Mouse (Mus musculus) CD4-positive helper T cell, adult 2 months (primary cell): ENCODE results near the gene Matn4.

ENCODE experiments used
- DNase-seq: peaks from one replicate; pipeline ENCODE4 v3.0.0-alpha.2; 2012; ENCODE audit warnings: low read depth, missing footprints, low spot score

The Matn4 gene

DNA sequence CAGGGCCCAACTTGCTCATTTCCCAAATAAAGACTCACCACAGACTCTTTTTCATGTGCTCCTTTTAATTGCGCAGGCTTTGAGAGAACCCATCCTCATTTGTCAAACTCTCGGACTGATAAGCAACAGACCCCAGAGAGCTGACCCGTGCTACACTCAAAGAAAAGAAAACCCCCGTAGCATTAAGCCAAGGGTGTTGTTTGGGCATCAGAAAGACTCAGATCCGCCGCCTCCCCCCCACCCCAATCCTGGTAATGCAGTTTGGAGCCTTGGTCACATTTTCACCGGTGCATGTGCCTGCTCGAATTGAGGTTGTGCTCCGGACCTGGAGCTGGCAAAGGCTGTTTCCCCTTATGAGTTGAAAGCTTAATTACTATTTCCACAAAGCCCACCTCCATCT lies at the start of gene Matn4:
Gene Matn4, minus strand, starts transcription at position 101 of the 400 bp plus-strand sequence.
- no peak for DNase-seq

DNA sequence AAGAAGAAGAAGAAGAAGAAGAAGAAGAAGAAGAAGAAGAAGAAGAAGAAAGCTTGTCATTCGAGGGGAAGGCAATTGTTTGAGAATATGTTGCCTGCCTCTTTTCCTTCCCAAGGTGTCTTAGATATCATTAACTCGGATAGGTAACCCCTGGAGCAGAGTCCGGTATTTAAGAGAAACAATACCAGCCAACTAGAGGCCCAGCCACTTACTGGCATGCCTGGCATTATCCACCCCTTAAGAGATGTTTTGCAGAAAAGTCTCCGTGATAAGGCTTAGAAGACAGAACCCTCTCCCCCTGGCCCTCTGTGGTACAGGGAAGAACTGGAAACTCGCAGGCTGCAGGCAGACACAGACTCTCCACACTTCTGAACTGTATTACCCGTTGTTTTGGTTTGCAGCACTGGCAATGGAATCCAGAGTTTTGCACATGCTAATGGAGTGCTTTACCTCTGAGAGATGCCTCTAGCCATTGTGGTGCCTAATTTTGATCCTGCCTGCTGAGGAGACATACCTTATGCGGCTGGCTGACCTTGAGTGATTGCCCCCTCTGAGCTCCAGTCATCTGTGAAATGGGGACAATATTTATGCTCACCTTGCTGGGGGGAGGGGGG lies 49.0 kb upstream of the Matn4 start:
- DNase-seq = no peak

DNA sequence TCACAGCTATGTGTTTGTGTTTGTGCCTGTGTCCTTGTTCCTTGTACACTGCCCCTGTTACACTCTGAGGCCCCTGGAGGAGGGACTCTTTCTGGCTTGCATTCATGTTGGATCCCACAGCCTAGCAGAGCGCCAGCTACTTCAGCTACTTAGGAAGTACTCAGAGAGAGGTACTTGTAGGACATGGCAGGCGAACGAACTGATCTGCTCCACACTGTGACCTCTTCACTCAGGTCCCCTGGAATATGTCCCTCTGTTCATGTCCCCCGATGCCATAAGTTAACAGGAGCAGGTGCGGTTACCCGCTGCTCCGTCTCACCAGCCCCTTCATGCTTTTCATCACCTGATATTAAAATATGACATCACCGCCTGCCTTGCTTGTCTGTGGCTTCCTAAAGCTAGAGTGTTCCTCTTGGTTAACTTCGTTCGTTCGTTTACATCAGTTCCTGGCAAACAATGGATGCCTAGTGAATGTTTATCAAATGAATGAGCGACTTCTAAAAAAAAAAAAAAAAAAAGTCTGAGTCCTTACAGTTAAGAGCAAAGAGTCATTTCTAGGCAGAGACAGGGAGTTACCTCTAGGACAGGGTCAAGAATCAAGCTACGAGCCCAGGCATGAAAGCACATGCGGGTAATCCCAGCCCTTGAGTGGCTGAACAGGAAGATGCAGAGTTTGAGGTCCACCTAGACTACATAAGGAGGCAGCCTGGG lies 48.2 kb upstream of the Matn4 start:
- no peak for DNase-seq

DNA sequence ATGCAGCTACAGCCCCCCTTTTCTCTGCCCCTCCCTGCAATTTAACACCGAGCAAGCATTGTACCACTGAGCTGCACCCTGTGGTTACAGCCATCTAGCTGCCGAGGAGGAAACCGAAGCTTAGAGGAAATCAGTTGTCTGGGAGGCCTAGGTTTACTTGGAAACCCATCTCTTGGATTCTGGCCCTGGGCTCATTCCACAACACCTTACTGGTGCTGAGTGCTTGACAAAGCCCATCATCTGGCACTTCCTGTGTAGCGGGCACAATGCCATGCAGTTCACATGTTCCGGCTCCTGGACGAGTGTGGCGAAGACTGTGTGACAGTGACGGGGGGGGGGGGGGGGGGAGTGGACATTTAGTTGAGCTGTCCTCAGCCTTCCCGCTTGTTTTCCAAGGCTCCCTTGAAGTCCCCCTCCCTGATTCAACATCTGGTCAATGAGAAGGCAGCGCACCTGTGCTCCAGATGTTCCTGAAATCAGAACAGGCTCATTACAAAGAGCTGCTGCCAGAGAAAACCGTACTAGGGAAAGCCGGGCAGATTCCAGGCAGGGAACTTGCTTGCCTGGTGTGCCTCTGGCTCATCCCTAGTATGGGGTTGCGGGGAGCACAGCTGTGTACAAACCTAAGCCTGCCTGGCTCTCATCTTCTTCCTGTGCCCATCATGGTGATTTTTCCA lies 47.2 kb upstream of the Matn4 start:
- DNase-seq = no peak

DNA sequence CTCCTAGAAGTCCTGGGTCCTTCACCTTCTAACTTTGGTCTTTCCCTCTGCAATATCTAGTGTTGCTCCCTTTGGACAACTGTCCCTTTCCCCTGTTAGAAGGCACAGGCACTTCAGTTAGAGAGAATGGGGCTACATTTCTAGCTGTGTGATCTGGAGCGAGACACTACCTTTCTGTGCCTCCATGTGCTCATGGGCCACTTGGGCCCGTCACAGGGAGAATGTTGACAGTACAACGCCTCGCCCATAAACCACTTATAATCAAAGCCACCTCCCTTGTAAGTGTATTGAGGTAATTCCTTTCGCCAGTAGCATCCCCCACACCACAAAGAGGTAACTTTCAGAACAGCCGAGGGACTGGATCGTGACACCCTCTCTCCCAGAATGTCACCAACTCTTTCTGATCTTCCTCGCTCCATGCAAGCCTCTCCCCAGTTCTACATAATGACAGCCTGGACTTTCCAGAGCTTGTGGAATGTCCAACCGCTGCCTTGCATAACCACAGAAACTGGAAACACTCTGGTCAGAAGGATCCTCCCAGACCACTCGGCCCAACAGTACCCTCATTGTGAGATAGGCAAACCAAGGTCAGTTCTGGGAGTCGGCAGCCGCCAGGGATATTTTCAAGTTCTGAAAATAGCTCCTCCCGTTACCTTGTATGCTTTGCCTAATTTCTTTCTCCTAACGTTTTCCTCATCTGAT lies 44.5 kb upstream of the Matn4 start:
- no peak for DNase-seq

DNA sequence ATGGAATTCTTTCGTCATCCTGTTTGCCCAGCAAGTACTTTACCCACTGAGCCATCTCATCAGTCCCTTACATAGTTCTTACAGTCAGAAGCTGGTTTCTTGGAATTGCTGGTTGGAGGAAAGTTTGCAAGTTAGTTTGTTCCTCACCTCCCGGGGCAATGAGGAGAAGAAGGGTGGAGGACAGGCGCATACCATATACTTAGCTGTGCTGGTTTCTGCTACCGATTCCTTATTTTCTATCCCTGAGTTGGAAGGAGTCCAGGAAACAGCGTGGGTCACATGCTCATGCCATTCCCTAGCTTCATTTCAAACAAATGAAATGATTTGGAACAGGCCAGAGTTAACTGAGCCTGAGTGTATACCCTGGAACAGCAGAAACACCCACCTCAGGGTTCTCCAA lies 44.0 kb upstream of the Matn4 start:
- DNase-seq = no peak

DNA sequence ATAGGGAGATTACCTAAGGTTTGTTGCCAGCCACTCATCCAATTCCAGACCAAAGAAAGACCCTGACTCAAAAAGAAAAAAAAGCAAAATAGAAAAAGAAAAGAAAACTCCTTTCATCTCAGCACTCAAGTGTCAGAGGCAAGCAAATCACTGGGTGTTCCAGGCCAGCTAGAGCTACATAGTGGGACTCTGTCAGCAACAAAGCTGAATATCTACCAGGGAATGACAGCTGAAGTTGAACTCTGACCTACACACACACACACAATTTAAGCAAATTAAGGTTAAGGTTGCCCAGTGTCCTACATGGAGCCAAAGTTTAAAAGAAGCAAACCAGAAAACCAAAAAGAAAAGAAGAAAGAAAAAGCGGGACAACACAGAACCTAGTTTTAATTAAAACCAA lies 43.2 kb upstream of the Matn4 start:
- DNase-seq = no peak

DNA sequence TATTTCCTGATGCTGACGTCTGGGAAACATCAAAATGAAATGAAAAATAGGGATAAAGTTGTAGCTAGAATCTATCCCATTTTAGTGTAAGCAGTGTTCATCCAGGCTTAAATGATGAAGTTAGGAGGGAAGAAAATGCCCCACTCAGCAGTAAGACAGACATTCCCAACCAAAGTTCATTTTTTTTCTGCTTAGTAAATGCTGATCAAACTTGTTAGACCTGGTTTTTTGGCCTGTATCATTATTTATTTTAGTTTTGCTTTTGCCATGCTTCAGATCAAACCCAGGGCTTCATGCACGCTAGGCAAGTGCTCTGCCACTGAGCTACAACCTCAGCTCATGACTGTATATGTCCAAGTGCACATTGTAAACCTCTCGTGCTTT lies 41.1 kb upstream of the Matn4 start:
- no peak for DNase-seq

DNA sequence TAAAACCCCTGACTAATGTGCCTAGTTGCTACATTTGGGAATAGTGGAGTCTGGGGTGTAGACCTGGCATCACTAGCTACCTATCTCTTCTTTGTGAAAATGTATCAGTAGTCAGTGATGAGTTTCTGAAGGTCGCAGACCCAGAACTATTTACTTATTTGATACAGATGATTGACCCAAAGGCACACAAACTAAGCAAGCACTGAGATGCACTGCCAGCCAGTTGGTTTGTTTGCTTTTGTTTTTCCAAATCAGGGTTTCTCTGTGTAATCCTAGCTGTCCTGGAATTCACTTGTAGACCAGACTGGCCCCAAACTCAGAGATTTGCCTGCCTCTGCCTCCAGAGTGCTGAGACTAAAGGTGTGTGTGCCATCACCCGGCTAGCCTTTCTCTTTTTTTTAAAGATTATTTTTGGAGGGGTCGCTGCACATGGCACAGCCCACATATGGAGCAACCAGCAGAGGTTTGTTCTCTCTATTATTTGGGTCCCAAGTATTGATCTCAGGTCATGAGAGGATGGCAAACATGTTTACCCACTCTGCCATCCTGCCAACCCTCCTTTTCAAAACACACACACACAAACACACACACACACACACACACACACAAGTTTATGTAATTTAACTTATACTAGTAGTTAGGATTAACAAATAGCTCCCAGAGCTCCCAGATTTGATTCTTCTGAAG lies 40.6 kb upstream of the Matn4 start:
- DNase-seq = no peak

DNA sequence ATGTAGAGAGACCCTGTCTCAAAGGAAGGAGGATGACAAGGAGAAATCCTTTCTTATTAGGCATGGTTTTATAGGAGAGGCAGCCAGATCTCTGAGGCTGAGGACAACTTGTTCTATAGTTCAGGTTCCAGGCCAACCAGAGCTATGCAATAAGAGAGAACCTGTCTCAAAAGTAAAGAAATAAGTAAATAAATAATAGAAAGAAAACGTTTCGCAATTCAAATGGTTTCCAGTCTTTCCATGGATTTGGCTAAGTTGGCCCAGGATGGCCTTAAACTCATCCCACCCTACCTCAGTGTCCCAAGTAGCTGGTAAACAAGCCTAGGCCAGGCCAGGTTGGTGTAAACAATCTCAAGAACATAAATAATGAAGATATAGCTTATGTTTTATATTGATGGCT lies 39.7 kb upstream of the Matn4 start:
- no peak for DNase-seq

DNA sequence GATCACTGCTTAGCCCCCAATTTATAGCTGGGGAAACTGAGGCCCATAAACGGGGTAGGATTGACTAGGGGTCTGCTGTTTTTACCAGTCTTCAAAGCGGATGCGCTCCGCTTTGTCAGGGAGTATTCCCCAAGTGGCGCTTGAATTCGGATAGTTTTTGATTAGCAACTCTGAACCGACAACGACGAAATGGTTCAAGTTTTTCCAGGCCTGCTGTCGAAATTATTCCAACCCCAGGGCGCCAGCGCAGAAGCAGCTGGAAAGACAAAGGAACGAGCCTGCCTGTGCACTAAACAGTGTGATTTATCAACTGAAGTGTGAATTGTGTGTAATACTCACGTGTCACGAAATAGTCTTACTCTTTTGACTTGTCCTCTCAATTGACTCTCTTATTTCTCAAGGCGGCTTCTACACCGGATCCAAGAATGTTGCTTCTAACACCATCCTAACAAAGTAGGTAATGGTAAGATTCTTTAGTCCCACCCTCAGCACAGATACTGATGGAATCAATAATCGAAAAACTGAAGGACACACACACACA lies 38.6 kb upstream of the Matn4 start, which contains the start of gene Sdc4:
Gene Sdc4, minus strand, starts transcription at position 428 of the 541 bp plus-strand sequence.
- DNase-seq = no peak

DNA sequence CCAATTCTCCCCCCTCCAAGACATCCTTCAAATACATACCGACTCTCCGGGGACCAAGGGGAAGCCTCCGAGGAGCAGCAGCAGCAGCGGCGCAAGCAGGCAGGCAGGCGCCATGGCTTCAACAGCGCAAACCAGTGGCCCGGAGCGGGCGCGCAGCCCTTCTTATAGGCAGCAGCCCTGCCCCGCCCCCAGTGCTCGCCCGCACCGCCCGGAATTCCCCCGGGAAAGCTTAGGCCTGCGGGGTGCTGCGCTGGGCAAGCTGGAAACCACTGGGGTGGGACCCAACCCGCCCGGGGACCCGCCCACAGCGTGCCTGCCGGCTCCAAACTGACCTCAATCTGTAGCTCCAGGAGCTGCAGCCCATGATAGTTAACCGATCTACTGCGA lies 38.1 kb upstream of the Matn4 start:
- peak; percentile 16 for DNase-seq

DNA sequence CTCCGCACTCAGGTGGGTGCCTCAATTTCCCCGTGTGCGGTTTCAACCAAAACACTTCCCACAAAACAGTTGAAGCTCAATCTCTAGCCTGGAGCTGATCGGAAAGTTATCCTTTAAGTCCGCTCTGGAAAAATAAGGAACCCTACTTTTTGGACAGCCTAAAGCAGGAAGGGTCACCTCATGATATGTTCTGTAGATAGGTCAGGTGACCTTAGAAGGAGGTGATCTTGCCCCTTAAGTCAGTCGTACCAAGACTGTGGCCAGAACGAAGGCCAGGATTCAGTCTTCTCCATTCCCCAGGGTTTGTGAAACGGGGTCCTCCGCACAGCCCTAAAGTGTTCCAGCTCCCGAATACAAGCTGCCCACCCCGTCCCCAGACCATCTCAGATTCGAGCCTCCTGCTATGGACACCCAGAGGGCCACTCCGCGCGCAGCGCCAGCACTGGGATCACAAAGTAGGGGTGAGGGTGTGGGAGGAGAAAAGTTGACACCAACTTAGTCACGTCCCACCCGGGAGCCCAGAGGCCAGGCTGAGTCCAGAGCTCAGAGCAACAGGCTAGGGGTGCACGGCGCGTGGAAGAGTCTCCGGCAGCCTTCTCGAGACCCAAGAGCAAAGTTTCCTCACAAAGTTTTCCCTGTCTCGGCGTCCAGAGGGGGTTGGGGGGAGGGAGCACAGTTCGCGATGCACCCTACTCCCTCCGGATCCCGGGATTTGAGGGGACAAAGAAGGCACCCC lies 37.5 kb upstream of the Matn4 start:
- no peak for DNase-seq

DNA sequence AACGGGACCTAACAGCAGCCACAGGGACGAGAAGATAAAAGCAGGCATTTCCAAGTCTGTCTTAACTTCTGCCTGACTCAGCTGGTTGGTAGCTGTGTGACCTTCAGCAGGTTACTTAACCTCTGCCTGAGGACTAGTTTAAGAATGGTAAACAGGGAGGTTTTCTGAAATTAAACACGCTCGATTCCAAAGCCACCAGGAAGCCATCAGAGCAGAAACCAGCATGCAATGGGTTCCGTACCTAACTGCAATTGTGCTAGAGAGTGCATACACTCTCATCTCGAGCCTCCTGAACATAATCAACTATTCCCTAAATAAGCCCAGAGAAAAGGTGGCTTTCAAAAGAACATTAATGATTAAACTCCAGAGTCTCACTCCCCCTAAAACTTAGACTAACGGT lies 36.8 kb upstream of the Matn4 start:
- DNase-seq = no peak

DNA sequence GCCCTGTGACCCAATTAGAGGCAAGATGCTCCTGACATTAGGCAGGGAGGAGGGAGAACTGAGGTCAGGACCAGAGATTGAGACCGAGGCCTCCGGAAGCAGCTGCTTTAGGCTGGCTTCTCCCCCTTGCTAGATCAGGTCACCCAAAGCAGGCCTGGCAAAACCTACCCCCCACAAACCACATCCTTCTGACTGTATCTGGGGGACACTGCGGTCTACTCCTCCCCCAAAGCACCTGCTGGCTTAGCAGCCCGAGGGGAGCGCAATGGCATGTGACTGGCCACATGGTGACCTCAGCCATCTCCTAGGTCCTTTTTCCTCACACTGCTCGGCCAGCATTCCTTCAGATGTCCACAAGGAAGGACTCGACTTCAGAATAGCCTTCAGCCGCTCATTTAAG lies 36.2 kb upstream of the Matn4 start:
- peak; percentile 19 for DNase-seq

DNA sequence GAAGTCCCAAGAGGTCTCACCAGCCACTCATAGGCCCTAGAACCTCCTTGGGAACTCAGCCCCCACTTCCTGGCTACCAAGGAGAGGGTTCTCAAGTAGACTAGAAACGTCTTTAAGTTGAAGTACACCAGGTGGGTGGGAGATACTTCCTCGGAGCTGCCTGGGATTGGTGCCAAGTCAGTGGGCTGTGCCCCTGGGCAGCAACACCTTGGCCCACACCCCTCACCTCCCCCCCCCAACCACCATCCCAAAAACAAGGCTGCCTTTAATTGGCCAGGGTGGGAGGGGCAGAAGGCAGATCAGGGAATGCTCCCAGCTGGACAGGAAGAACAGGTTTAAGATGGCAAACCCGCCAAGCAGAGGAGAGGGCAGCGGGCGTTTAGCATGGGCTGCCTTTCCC lies 35.4 kb upstream of the Matn4 start:
- DNase-seq = no peak

DNA sequence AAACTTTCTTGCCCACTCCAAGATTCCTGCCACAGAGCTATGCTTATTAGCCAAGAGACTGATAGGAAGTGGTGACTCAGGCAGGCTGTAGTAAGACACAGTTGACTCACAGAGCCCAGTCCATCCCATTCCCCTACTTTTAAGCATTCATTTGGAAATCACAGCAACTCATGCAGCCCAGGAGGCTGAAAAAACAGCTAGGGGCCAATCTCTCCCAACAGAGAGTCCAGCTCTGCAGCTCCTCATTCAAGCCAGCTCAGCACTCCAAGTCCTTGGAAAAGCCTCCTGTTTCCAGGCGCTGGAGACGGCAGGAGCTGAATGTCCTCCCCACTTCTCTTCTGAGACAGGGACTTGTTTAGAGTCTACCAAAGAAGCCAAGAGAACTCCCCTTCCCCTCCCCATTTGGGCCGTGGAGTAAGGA lies 34.1 kb upstream of the Matn4 start:
- no peak for DNase-seq

DNA sequence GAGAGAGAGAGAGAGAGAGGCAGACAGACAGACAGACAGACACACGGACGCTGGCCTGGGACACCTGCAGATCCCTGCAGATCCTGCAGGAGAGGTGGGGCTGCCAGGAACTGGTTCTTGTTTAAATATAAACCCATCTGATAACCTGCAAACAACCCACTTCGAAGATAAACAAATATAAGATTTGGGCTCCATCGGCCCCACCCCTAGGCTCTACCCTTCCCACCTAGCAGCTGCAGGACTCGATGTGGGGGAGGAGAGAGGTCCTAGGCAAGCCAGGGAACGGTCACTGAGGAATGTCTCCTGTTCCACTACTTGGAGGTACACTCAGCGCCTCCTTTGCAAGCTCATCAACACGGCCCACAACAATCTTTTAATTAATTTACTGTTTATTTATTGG lies 33.3 kb upstream of the Matn4 start:
- no peak for DNase-seq

DNA sequence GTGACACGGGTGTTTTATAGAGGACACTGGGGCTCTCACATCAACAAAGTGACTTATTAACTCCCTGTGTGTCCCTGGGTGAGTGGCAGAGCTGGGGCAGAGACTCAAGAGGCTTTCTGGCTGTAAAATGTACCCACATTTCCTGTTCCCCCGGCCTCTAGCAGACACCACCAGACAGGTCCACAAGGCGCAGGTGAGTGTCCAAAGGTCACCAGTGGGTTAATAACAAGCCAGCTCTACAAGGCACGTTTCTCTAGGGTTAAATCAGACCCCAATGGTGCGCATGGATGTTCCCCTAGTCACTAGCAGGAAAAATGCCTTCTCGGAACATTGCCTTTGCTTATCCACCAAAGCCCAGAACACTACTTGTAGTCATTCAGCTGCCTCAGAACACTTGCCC lies 32.8 kb upstream of the Matn4 start:
- no peak for DNase-seq

DNA sequence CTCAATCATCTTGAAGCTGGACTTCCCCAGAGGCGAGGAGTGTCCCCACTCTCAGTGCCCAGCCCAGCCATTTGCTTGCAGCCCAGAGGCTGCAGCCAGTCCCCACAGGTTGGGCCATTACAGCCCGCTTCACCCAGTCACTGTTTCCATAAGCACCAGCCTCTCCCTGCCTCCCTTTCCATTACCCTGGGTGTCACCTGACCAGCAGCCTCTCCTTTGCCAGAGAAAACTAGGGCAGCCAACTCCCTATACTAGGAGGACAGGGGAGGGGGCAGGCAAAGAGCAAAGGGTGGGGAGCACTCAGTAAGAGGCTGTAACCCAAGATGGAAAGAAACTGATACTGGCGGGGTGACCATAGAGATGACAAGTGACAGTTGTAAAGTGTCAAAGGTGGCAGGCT lies 32.0 kb upstream of the Matn4 start:
- DNase-seq = no peak
